Mouse (Mus musculus) urinary bladder, postnatal 10 days (tissue): ENCODE data around the gene Grik1.

Experiments used
- DNase-seq: peaks from one replicate; pipeline ENCODE4 v3.0.0; 2022; ENCODE audit warnings: low spot score

Grik1 gene

GRCm38 (mm10) chr16:88290132-88290772 lies at the start of gene Grik1:
Gene Grik1 (minus strand): TSS chr16:88290265.
- DNase-seq, result no peak

- DNase-seq, result no peak
These were observed 4.1 kb upstream of the Grik1 start for GRCm38 (mm10) chr16:88294209-88294608.

- DNase-seq, result no peak
These were observed 514 bp downstream of the Grik1 start for GRCm38 (mm10) chr16:88289421-88290081.

- DNase-seq, result no peak
These were observed 31.7 kb downstream of the Grik1 start for GRCm38 (mm10) chr16:88258407-88258806.

- DNase-seq, result no peak
These were observed 33.0 kb downstream of the Grik1 start for GRCm38 (mm10) chr16:88257072-88257471.

GRCm38 (mm10) chr16:88256101-88256500 lies 34.0 kb downstream of the Grik1 start:
- no peak for DNase-seq

GRCm38 (mm10) chr16:88252676-88253075 lies 37.4 kb downstream of the Grik1 start:
- no peak for DNase-seq

GRCm38 (mm10) chr16:88251049-88251448 lies 39.0 kb downstream of the Grik1 start:
- DNase-seq, result no peak

GRCm38 (mm10) chr16:88249825-88250224 lies 40.2 kb downstream of the Grik1 start:
- no peak for DNase-seq

- no peak for DNase-seq
These were observed 42.5 kb downstream of the Grik1 start for GRCm38 (mm10) chr16:88247586-88247985.

GRCm38 (mm10) chr16:88244658-88245057 lies 45.4 kb downstream of the Grik1 start:
- no peak for DNase-seq

GRCm38 (mm10) chr16:88225616-88226015 lies 64.4 kb downstream of the Grik1 start:
- DNase-seq, result no peak

GRCm38 (mm10) chr16:88221932-88222331 lies 68.1 kb downstream of the Grik1 start:
- no peak for DNase-seq

- no peak for DNase-seq
These were observed 77.5 kb downstream of the Grik1 start for GRCm38 (mm10) chr16:88212531-88212930.

- DNase-seq, result no peak
These were observed 78.2 kb downstream of the Grik1 start for GRCm38 (mm10) chr16:88211852-88212251.

GRCm38 (mm10) chr16:88204400-88204799 lies 85.7 kb downstream of the Grik1 start:
- DNase-seq, result peak; percentile 11

- no peak for DNase-seq
These were observed 86.1 kb downstream of the Grik1 start for GRCm38 (mm10) chr16:88203985-88204384.

- DNase-seq, result no peak
These were observed 102.5 kb downstream of the Grik1 start for GRCm38 (mm10) chr16:88187433-88188037.

- DNase-seq, result no peak
These were observed 111.3 kb downstream of the Grik1 start for GRCm38 (mm10) chr16:88178813-88179212.

- DNase-seq, result no peak
These were observed 112.7 kb downstream of the Grik1 start for GRCm38 (mm10) chr16:88177364-88177763.

GRCm38 (mm10) chr16:88174083-88174721 lies 115.9 kb downstream of the Grik1 start:
- no peak for DNase-seq

GRCm38 (mm10) chr16:88166547-88166946 lies 123.5 kb downstream of the Grik1 start:
- no peak for DNase-seq

- DNase-seq, result no peak
These were observed 147.5 kb downstream of the Grik1 start for GRCm38 (mm10) chr16:88142574-88142973.
